Mouse (Mus musculus) cerebellum, adult 18-20 months (tissue): ENCODE measurements around the gene Vmn1r68.
A peak's percentile ranks its signal among the peaks of the same experiment; 100 is the strongest.

ENCODE experiments used
- DNase-seq, 2 experiments: peaks; one replicate each; pipeline ENCODE4 v3.0.0; 2021

The Vmn1r68 gene

GRCm38 (mm10) chr7:10558385-10558784, at the start of gene Vmn1r68:
Vmn1r68 (minus strand) TSS chr7:10558485.
- no peak for DNase-seq

- DNase-seq, result no peak
These were observed 62.7 kb downstream of the Vmn1r68 start for GRCm38 (mm10) chr7:10495578-10495977.

- peak; percentile 78 to 81 for DNase-seq
These were observed 63.3 kb downstream of the Vmn1r68 start, which contains the start of gene Zik1 for GRCm38 (mm10) chr7:10494786-10495521. Zik1 (minus strand) TSS chr7:10495394.

- peak; percentile 51 to 77 for DNase-seq
These were observed 77.6 kb downstream of the Vmn1r68 start for GRCm38 (mm10) chr7:10480588-10481233.

GRCm38 (mm10) chr7:10479813-10480212, 78.5 kb downstream of the Vmn1r68 start:
- DNase-seq, result no peak

- DNase-seq, result no peak
These were observed 100.1 kb downstream of the Vmn1r68 start for GRCm38 (mm10) chr7:10458166-10458565.
